In the genomic region with DNA sequence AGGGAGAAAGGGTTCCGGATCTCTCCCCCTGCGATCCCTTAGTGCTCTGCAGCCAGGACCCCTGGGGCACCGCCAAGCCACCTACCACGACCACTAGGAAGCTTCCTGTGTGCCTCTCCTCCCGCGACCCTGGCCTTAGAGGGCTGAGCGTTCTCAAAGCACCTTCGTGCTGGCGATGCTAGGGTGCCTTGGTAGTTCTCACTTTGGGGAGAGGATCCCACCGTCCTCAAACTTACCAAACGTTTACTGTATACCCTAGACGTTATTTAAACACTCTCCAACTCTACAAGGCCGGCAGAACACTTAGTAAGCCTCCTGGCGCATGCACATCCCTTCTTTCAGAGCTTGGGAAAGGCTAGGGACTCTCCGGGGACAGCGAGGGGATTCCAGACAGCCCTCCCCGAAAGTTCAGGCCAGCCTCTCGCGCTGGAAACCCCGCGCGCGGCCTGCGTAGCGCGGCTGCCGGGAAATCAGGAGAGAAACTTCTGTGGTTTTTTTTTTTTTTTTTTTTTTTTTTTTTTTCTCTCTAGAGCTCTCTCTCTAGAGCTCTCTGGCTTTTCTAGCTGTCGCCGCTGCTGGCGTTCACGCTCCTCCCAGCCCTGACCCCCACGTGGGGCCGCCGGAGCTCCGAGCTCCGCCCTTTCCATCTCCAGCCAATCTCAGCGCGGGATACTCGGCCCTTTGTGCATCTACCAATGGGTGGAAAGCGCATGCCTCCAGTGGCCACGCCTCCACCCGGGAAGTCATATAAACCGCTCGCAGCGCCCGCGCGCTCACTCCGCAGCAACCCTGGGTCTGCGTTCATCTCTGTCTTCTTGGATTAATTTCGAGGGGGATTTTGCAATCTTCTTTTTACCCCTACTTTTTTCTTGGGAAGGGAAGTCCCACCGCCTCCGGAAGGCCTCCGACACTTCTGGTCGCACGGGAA, we compare ENCODE assay signal across 7 mouse cellular contexts. TPM values are rescaled to one million over a fixed set of nuclear protein-coding genes. Genes with fewer than 3 reads are reported as not detected.
DNase-seq lines count a peak whose midpoint lies in the region; ATAC-seq lines count a peak whose summit lies in the region.

TSS of gene Gadd45b (plus strand) at position 775 of the 928 bp plus-strand sequence.

- no peaks in the 10 kb centered on the region for H3K36me3 ChIP-seq in limb, embryonic 11.5 days (ENCODE audit: control insufficient read depth, insufficient read depth, low read length)
- H3K36me3 ChIP-seq in midbrain, embryonic 14.5 days (ENCODE audit: control insufficient read depth, insufficient read depth, low read length): no peaks in the 10 kb centered on the region

- H3K9me3 ChIP-seq in limb, embryonic 11.5 days (ENCODE audit: control insufficient read depth, low read length): no peaks in the 10 kb centered on the region
- no peaks in the 10 kb centered on the region for H3K9me3 ChIP-seq in midbrain, embryonic 14.5 days (ENCODE audit: control insufficient read depth, low read length)

- peak within 1 kb of the TSS; percentile 56 for H3K4me3 ChIP-seq in limb, embryonic 11.5 days (ENCODE audit: low read depth, low read length)
- H3K4me3 ChIP-seq in midbrain, embryonic 14.5 days (replicated peaks; ENCODE audit: low read depth, low read length): peak within 1 kb of the TSS; percentile 43

- under 1% methylated on average over 56 of the region's 56 CpGs for WGBS in limb, embryonic 11.5 days
- under 1% methylated on average over 56 of the region's 56 CpGs for WGBS in midbrain, embryonic 14.5 days

- H3K9ac ChIP-seq in limb, embryonic 11.5 days (ENCODE audit: low read length): peak within 1 kb of the TSS; percentile 68
- H3K9ac ChIP-seq in midbrain, embryonic 14.5 days (replicated peaks; ENCODE audit: low read length): peak within 1 kb of the TSS; percentile 60

- peak; percentile 83 for ATAC-seq in limb, embryonic 11.5 days (ENCODE audit: insufficient number of reproducible peaks, low FRiP score, low TSS enrichment, low read depth)
- ATAC-seq in midbrain, embryonic 14.5 days (ENCODE audit: low FRiP score, low TSS enrichment): peak; percentile 90

- peak within 1 kb of the TSS; percentile 81 for H3K4me2 ChIP-seq in limb, embryonic 11.5 days (ENCODE audit: low read depth, severe bottlenecking)
- peak within 1 kb of the TSS; percentile 86 for H3K4me2 ChIP-seq in midbrain, embryonic 14.5 days (ENCODE audit: low read length)

- H3K4me1 ChIP-seq in limb, embryonic 11.5 days (ENCODE audit: control insufficient read depth, insufficient read depth, low read length): peaks cover 48% of the 10 kb centered on the region
- H3K4me1 ChIP-seq in midbrain, embryonic 14.5 days (ENCODE audit: control insufficient read depth, insufficient read depth, low read length): peaks cover 35% of the 10 kb centered on the region

- peaks cover 36% of the 10 kb centered on the region for H3K27me3 ChIP-seq in limb, embryonic 11.5 days (ENCODE audit: control insufficient read depth, insufficient read depth, low read length)
- H3K27me3 ChIP-seq in midbrain, embryonic 14.5 days (ENCODE audit: control insufficient read depth, insufficient read depth, low read length): peaks cover 44% of the 10 kb centered on the region

- H3K27ac ChIP-seq in limb, embryonic 11.5 days (replicated peaks; ENCODE audit: low read depth, low read length): peak within 1 kb of the TSS; percentile 77
- H3K27ac ChIP-seq in midbrain, embryonic 14.5 days (replicated peaks; ENCODE audit: low read depth, low read length): peak within 1 kb of the TSS; percentile 58

- DNase-seq in adrenal gland, postnatal 10 days: peak; percentile 99
- DNase-seq in embryo, embryonic 9.5 days (ENCODE audit: extremely low spot score): peak; percentile 99
- DNase-seq in heart, adult 11 months: peak; percentile 100
- peak; percentile 97 for DNase-seq in kidney, adult 18-20 months
- DNase-seq in limb, embryonic 11.5 days (ENCODE audit: low spot score): peak; percentile 99
- peak; percentile 99 for DNase-seq in midbrain, embryonic 14.5 days
- peak; percentile 97 to 99 for DNase-seq in spleen, adult 18-20 months

RNA-seq across cellular contexts. Expression of gene Gadd45b, which starts in this region (rescaled TPM):
- 10 to 100 TPM; 11.7 to 44.5 TPM for total RNA-seq in adrenal gland, postnatal 10 days (2021)
- polyA plus RNA-seq in limb, embryonic 11.5 days (2014; fragmentation: Nextera tagmentation; extraction: Ambion mirVana): 10.9 and 12.3 TPM in 2 replicates
- polyA plus RNA-seq in midbrain, embryonic 14.5 days (2014; fragmentation: Nextera tagmentation; extraction: Ambion mirVana): 4.3 and 8.0 TPM in 2 replicates

Comparison
In these comparisons a context has a peak if more than half of its experiments do, and no peak if none do; other contexts are left out.
1. Peak in every context shown above with its lines: DNase-seq, ATAC-seq, H3K4me3 ChIP-seq and H3K27ac ChIP-seq.